Mouse (Mus musculus) hindbrain, postnatal 0 days (tissue): Measurements from ENCODE around the gene Vash2. TPM values are rescaled to one million over a fixed set of nuclear protein-coding genes. Genes with fewer than 3 reads are reported as not detected.

ENCODE experiments used
- ATAC-seq: fragments of 200-750 bp; cut with Nextera tagmentation; 2 replicates; pipeline ENCODE4 v1.8.0; 2017; ENCODE audit warnings: mild to moderate bottlenecking, moderate TSS enrichment, moderate library complexity
- DNase-seq: peaks from one replicate; pipeline ENCODE4 v3.0.0-alpha.2; 2015; ENCODE audit warnings: low spot score
- H3K27ac ChIP-seq: fragments of 300-500 bp; sonication (generic); 2 replicates; pipeline ENCODE4 v1.5.1; 2014; ENCODE audit warnings: mild to moderate bottlenecking
- H3K27me3 ChIP-seq: fragments of 300-500 bp; sonication (generic); 2 replicates; pipeline ENCODE4 v1.6.1; 2014; ENCODE audit warnings: low read length, mixed read lengths; ENCODE audit not compliant: insufficient read depth
- H3K36me3 ChIP-seq: fragments of 300-500 bp; sonication (generic); 2 replicates; pipeline ENCODE4 v1.6.1; 2014; ENCODE audit warnings: low read length, mixed read lengths; ENCODE audit not compliant: insufficient read depth
- H3K4me1 ChIP-seq: fragments of 300-500 bp; sonication (generic); 2 replicates; pipeline ENCODE4 v1.6.1; 2014; ENCODE audit warnings: antibody characterized with exemption, low read length, mixed read lengths; ENCODE audit not compliant: insufficient read depth
- H3K4me2 ChIP-seq: fragments of 300-500 bp; sonication (generic); 2 replicates; pipeline ENCODE4 v1.6.1; 2014; ENCODE audit warnings: low read depth, mild to moderate bottlenecking, low read length, moderate library complexity, mixed read lengths
- H3K4me3 ChIP-seq: fragments of 300-500 bp; sonication (generic); 2 replicates; pipeline ENCODE4 v1.5.1; 2014; ENCODE audit warnings: low read length
- H3K9ac ChIP-seq: fragments of 300-500 bp; sonication (generic); replicated peaks from 2 replicates; pipeline ENCODE4 v1.6.1; 2014; ENCODE audit warnings: mild to moderate bottlenecking, low read length, moderate library complexity, mixed read lengths
- H3K9me3 ChIP-seq: fragments of 300-500 bp; sonication (generic); 2 replicates; pipeline ENCODE4 v1.6.1; 2016; ENCODE audit warnings: low read length, mixed read lengths
- CTCF ChIP-seq: IDR thresholded peaks from 2 replicates; pipeline ENCODE4 v1.5.1; 2016; ENCODE audit warnings: antibody characterized with exemption, control low read depth, low read depth
- WGBS: fragments of 180-500 bp; shearing (Covaris S2); extraction: QIAGEN DNeasy Blood & Tissue Kit; methylation state at CpG from one replicate; pipeline ENCODE4 v1.1.7; 2014; 5-methylcytosine and 5-hydroxymethylcytosine counted together
- polyA plus RNA-seq: library from polyadenylated mRNA; unstranded; fragments of >200 nt; fragmentation: Nextera tagmentation; extraction: Ambion mirVana; gene quantifications from 2 replicates; pipeline ENCODE4 v1.2.1, GENCODE M21; 2015
- total RNA-seq: library from RNA; depleted of rRNA; stranded (reverse); fragments of >200 nt; gene quantifications from 2 replicates; pipeline ENCODE4 v1.2.3, GENCODE M21; 2014

Gene Vash2
- total and polyA plus RNA-seq, 2 experiments from 2014 or later, result 40.9 to 47.4 TPM

DNA sequence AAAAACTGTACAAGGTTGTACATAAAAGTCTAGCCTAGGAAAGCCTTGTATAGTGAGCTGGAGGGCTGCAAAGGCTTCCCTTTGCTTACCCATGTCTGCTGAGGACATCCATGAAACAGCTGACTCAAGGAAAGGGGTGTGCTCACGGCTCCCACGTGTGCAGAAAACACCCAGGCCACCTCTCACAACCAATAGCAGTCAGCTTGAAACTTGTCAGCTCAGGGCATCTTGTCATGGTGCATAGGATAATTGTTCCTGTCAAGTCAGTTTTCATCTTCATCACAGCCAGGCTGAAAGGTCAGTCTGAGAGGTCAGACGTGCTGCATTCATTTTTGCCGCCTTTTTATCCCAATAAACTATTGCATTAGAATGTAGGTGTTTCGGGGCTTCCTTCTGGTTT lies 31.1 kb downstream of the Vash2 start:
- WGBS, result 68% methylated on average over 5 of the region's 5 CpGs
- peak; percentile 22; the same call in 1 of the 2 replicates for ATAC-seq
- no peaks in the 10 kb centered on the region for H3K9me3 ChIP-seq
- no peaks in the 10 kb centered on the region for H3K27me3 ChIP-seq
- TF ChIP-seq CTCF, result no peak
- peaks cover 38% of the 10 kb centered on the region for H3K36me3 ChIP-seq
- H3K9ac ChIP-seq, result no peak overlapping the region
- H3K4me3 ChIP-seq, result no peak overlapping the region
- no peaks in the 10 kb centered on the region for H3K4me1 ChIP-seq
- no peak overlapping the region for H3K4me2 ChIP-seq
- 0 out of 2 replicates have a peak overlapping the region, but pooled peaks have one; percentile 20 for H3K27ac ChIP-seq
- peak; percentile 15 for DNase-seq

DNA sequence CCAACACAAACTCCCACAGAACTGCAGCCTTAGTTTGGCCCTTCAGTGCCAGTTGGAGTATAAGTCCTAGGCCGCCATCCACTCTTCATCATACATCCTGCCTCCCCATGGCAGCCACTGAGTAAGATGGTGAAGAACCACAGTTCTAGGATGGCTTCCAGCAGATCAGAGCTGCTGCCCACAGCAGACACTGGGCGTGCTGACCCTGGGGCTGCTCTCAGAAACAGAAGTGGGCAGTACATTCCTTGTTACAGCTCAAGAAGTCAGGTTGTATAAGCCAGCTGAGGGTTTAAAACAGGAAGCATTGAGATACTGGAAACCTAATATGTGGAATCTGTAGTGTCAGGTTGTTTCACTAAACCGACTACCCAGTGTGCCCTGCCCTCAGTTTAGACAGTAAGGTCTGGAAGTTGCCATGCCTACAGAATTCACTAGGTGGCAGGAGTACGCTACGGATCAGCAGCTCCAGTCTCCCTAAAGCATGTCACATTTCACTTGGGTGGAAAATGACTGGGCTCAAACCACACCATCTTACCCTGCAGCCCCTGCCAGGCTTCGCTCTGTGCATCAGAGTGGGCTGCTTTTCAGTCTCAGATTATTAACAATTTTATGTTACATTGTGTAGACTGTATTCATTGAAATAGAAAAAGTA lies 34.9 kb downstream of the Vash2 start:
- Histone ChIP-seq H3K4me2 (no peak overlapping the region), H3K9ac (no peak overlapping the region), H3K27me3 (no peaks in the 10 kb centered on the region), H3K9me3 (no peaks in the 10 kb centered on the region), H3K36me3 (peaks cover 62% of the 10 kb centered on the region), H3K4me1 (no peaks in the 10 kb centered on the region), H3K27ac (no peak overlapping the region), H3K4me3 (no peak overlapping the region)
- ATAC-seq (peak; percentile 90), DNase-seq (peak; percentile 86)
- WGBS, result 52% methylated on average over 6 of the region's 6 CpGs
- peak; percentile 91 for TF ChIP-seq CTCF

DNA sequence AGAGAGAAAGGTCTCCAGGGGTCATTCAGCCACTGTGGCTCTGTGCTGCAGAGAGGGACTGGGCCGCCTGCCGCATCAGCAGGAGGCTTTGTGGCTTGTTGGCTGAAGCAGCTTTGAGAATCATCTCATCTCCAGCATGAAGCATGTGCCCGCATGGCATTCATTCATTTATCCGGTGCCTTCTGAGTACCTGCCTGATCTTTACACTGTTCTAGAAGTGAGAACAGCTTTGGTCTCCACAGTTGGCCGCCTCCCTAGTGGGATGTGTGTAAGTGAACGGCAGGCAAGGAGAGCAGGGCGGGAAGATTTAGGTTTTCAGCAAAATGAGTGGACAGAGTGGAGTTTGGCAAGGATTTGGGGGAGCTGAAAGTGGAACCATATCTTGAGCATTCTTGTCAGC lies 39.3 kb downstream of the Vash2 start:
- Histone ChIP-seq H3K27me3 (no peaks in the 10 kb centered on the region), H3K36me3 (peaks cover 52% of the 10 kb centered on the region), H3K27ac (no peak overlapping the region), H3K4me1 (no peaks in the 10 kb centered on the region), H3K9me3 (no peaks in the 10 kb centered on the region), H3K4me2 (no peak overlapping the region), H3K4me3 (no peak overlapping the region), H3K9ac (no peak overlapping the region)
- WGBS, result 80% methylated on average over 7 of the region's 7 CpGs
- ATAC-seq, result no peak
- no peak for DNase-seq
- no peak for TF ChIP-seq CTCF

DNA sequence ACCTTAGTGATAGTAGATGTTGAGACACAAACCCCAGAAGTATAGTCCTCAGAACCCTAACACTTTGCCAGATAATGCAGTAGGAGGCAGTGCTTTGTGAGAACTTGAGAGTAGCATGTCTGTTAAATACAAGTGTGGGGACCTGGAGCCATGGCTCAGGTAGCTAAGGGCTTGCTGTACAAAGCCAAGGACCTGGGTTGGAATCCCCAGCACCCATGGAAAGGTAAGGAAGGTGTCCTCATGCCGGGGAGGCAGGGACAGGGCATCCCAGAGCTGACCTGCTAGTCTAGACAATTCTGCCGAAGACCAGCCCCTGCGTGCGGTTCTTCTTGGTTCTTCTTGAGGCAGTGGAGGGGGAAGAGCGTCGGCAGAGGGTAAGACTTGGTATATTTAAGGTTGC lies 48.9 kb downstream of the Vash2 start:
- H3K4me2 ChIP-seq, result no peak overlapping the region
- 94% methylated on average over 6 of the region's 6 CpGs for WGBS
- peaks cover 4% of the 10 kb centered on the region; the same call in 1 of the 2 replicates for H3K4me1 ChIP-seq
- no peak overlapping the region for H3K9ac ChIP-seq
- no peaks in the 10 kb centered on the region for H3K9me3 ChIP-seq
- no peak for DNase-seq
- H3K36me3 ChIP-seq, result peaks cover 8% of the 10 kb centered on the region; the same call in 1 of the 2 replicates
- ATAC-seq, result no peak
- no peak overlapping the region for H3K4me3 ChIP-seq
- H3K27ac ChIP-seq, result no peak overlapping the region
- no peak for TF ChIP-seq CTCF
- no peaks in the 10 kb centered on the region for H3K27me3 ChIP-seq

DNA sequence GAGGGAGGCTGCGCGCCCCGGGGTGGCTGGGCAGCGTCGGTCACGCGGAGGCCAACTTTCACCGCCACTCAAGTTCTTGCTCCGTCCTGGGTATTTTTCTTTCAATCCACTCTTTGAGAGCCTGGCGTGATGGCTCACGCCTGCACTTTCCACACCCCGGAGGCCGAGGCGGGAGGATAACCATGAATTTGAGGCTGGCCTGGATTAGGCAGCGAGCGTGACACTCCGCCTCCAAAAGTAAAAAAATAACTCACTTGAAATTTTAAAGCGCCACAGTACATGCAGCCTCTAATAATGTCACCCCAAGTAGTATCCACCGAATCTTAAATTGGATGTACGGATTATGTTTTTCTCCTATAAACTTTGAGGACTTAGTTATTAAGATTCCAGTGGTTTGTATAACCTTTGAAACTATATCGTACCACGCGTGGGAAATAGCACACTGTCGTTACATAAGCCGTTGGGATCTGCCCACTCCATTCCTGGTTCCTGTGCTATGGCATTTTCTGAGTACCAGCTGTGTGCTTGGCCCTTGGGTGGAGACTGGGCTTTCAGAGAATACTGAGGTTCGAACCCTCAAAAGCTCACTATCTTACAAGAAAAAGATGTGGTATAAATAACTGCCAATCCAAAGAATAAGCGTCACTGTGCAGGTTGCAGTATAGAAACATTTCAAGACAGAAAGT lies 49.9 kb downstream of the Vash2 start:
- peak overlapping the region; percentile 83 for H3K9ac ChIP-seq
- DNase-seq (no peak), ATAC-seq (no peak; the same call in 1 of the 2 replicates)
- no peaks in the 10 kb centered on the region for H3K27me3 ChIP-seq
- H3K9me3 ChIP-seq, result no peaks in the 10 kb centered on the region
- WGBS, result 5% methylated on average over 27 of the region's 27 CpGs
- no peak for TF ChIP-seq CTCF
- H3K4me1 ChIP-seq, result peaks cover 4% of the 10 kb centered on the region; the same call in 1 of the 2 replicates
- peak overlapping the region; percentile 98 for H3K27ac ChIP-seq
- H3K4me2 ChIP-seq, result peak overlapping the region; percentile 76
- no peaks in the 10 kb centered on the region for H3K36me3 ChIP-seq
- peak overlapping the region; percentile 56 for H3K4me3 ChIP-seq

DNA sequence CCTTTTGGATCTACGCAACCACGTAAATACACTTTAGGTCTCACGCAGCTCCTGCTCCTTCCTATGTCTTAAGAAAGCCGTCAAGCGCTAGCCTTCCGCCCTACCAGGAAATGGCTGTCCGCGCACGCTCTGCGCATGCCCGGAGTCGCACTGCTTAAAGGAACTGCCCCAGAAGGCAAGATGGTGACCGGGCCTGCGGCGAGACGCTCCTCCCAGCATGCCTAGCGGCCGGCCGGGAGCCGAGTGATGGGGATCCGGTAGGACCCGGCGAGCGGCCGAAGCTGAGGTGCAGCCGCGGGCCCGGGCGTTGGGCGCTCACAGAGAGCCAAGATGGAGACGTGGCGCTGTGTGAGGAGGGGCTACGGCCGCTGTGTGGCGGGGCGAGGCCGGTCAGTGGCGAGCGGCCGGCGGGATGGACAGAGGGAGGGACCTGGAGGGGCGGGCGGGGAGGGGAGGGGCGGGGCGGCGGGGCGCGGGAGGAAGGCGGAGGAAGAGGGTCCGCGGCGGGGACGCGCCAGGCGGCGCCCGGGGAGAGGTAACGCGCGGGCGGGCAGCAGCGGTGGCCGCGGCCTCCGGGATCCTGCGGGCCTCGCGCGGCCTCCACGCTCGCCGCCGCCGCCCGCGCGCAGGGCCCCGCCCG lies 50.6 kb downstream of the Vash2 start:
- no peak for TF ChIP-seq CTCF
- H3K4me1 ChIP-seq, result peaks cover 4% of the 10 kb centered on the region; the same call in 1 of the 2 replicates
- peak overlapping the region; percentile 83 for H3K9ac ChIP-seq
- H3K9me3 ChIP-seq, result no peaks in the 10 kb centered on the region
- H3K27ac ChIP-seq, result peak overlapping the region; percentile 98
- DNase-seq, result peak; percentile 98
- no peaks in the 10 kb centered on the region for H3K36me3 ChIP-seq
- peak; percentile 96 for ATAC-seq
- H3K4me2 ChIP-seq, result peak overlapping the region; percentile 76
- WGBS, result under 1% methylated on average over 53 of the region's 79 CpGs
- no peaks in the 10 kb centered on the region for H3K27me3 ChIP-seq
- peak overlapping the region; percentile 56 for H3K4me3 ChIP-seq
